Mouse (Mus musculus) forebrain, embryonic 12.5 days (tissue): Measurements from ENCODE around the gene Gpatch8. TPM values are rescaled to one million over a fixed set of nuclear protein-coding genes. Genes with fewer than 3 reads are reported as not detected.
A peak's percentile ranks its signal among the peaks of the same experiment; 100 is the strongest.
"Not testable (repeated sequence)": the region's sequence is repeated elsewhere in the genome, so short reads cannot be mapped to it uniquely, and the experiment has no call there.

ENCODE experiments used
- ATAC-seq: fragments of 200-750 bp; cut with Nextera tagmentation; 2 replicates; pipeline ENCODE4 v1.8.0; 2017; ENCODE audit warnings: moderate TSS enrichment; ENCODE audit not compliant: low FRiP score
- H3K27ac ChIP-seq: fragments of 300-500 bp; sonication (generic); 2 replicates; pipeline ENCODE4 v1.5.1; 2016; ENCODE audit warnings: mild to moderate bottlenecking
- H3K27me3 ChIP-seq: fragments of 300-500 bp; sonication (generic); 2 replicates; pipeline ENCODE4 v1.6.1; 2016; ENCODE audit warnings: mild to moderate bottlenecking
- H3K36me3 ChIP-seq: fragments of 300-500 bp; sonication (generic); replicated peaks from 2 replicates; pipeline ENCODE4 v1.6.1; 2016; ENCODE audit warnings: mild to moderate bottlenecking
- H3K4me1 ChIP-seq: fragments of 300-500 bp; sonication (generic); 2 replicates; pipeline ENCODE4 v1.6.1; 2016
- H3K4me2 ChIP-seq: fragments of 300-500 bp; sonication (generic); 2 replicates; pipeline ENCODE4 v1.6.1; 2016; ENCODE audit warnings: mild to moderate bottlenecking, moderate library complexity
- H3K4me3 ChIP-seq: fragments of 300-500 bp; sonication (generic); replicated peaks from 2 replicates; pipeline ENCODE4 v1.5.1; 2016; ENCODE audit warnings: mild to moderate bottlenecking
- H3K9ac ChIP-seq: fragments of 300-500 bp; sonication (generic); 2 replicates; pipeline ENCODE4 v1.6.1; 2016; ENCODE audit warnings: mild to moderate bottlenecking
- H3K9me3 ChIP-seq: fragments of 300-500 bp; sonication (generic); 2 replicates; pipeline ENCODE4 v1.6.1; 2016
- WGBS: fragments of 180-500 bp; shearing (Covaris S2); methylation state at CpG from one replicate; pipeline ENCODE4 v1.1.7; 2016; 5-methylcytosine and 5-hydroxymethylcytosine counted together
- polyA plus RNA-seq: library from polyadenylated mRNA; unstranded; fragments of >200 nt; fragmentation: Nextera tagmentation; extraction: Ambion mirVana; gene quantifications from 2 replicates; pipeline ENCODE4 v1.2.1, GENCODE M21; 2016

Gene Gpatch8
- polyA plus RNA-seq, 1 experiment from 2014 or later, result 67.9 TPM

- Histone ChIP-seq H3K4me1 (no peaks in the 10 kb centered on the region), H3K9me3 (no peaks in the 10 kb centered on the region), H3K9ac (no peak overlapping the region), H3K4me2 (no peak overlapping the region), H3K4me3 (no peak overlapping the region), H3K27me3 (no peaks in the 10 kb centered on the region), H3K36me3 (no peaks in the 10 kb centered on the region), H3K27ac (no peak overlapping the region)
- 89% methylated on average over 6 of the region's 6 CpGs for WGBS
- no peak for ATAC-seq
Observed at GRCm38 (mm10) chr11:102567157-102567556, 11.0 kb upstream of the Gpatch8 start.

DNA sequence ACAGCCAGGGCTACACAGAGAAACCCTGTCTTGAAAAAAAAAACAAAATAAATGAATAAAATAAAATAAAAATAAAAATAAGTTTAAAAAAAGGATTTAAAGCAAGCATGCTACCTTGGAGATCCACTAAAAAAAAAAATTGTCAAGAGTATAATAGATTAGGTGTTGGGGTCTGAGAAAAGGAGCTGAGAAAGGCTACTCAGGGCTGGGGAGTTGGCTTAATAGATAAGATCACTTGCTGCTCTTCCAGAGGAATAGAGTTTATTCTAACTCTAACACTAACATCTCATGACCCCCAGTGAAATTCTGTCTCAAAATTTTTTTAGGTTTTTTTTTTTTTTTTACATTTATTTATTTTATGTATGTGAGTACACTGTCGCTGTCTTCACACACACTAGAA lies 10.1 kb upstream of the Gpatch8 start:
- Histone ChIP-seq H3K4me2 (no peak overlapping the region), H3K4me1 (no peaks in the 10 kb centered on the region), H3K27ac (no peak overlapping the region), H3K9me3 (no peaks in the 10 kb centered on the region), H3K27me3 (no peaks in the 10 kb centered on the region), H3K9ac (no peak overlapping the region), H3K4me3 (no peak overlapping the region), H3K36me3 (no peaks in the 10 kb centered on the region)
- no peak for ATAC-seq
- 89% methylated on average over 1 of the region's 1 CpGs for WGBS

DNA sequence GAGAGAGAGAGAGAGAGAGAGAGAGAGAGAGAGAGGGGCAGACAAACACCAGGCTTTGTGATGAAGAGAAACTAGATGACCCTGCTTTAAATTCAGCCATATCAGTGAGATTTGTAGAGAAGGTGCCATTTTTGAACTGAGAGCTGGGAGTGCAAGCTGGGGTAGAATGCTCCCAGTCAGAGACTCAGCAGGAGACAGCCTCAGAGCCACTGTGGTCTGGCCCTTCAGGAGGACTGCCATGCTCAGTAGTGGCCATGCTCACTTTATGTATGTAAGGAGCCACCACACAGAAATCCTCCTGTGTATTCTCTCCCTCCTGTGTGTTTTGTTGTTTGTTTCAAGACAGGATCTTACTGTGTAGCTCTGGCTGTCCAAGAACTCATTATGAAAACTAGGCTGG lies 9.5 kb upstream of the Gpatch8 start:
- no peak overlapping the region for H3K4me3 ChIP-seq
- H3K9ac ChIP-seq, result no peak overlapping the region
- no peak for ATAC-seq
- H3K4me2 ChIP-seq, result no peak overlapping the region
- H3K9me3 ChIP-seq, result no peaks in the 10 kb centered on the region
- H3K27ac ChIP-seq, result no peak overlapping the region
- no peaks in the 10 kb centered on the region for H3K36me3 ChIP-seq
- H3K4me1 ChIP-seq, result no peaks in the 10 kb centered on the region
- H3K27me3 ChIP-seq, result no peaks in the 10 kb centered on the region

GRCm38 (mm10) chr11:102564952-102565671 lies 8.9 kb upstream of the Gpatch8 start:
- not testable (repeated sequence) for H3K4me1 ChIP-seq, ATAC-seq, H3K4me2 ChIP-seq, H3K9ac ChIP-seq, H3K4me3 ChIP-seq, H3K9me3 ChIP-seq, H3K27me3 ChIP-seq, H3K36me3 ChIP-seq, H3K27ac ChIP-seq
- WGBS, result 85% methylated on average over 14 of the region's 14 CpGs

DNA sequence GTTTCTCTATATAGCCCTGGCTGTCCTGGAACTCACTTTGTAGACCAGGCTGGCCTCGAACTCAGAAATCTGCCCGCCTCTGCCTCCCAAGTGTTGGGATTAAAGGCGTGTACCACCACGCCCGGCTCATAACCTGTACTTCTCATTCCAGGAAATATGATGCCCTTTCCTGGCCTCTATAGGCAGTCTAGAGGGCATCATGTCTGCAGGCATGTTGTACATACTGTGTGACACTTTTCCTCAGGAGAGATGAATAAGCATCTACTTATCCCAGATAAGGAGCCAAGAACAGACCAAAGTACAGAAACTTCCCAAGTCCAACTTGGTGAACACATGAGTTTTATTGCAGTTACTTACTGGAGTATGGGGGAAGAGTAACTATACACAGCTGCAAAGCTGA lies 2.5 kb upstream of the Gpatch8 start:
- H3K9me3 ChIP-seq, result no peaks in the 10 kb centered on the region
- no peak overlapping the region for H3K9ac ChIP-seq
- H3K27me3 ChIP-seq, result no peaks in the 10 kb centered on the region
- H3K4me1 ChIP-seq, result peaks cover 15% of the 10 kb centered on the region
- no peak overlapping the region for H3K4me3 ChIP-seq
- H3K27ac ChIP-seq, result no peak overlapping the region
- H3K36me3 ChIP-seq, result no peaks in the 10 kb centered on the region
- H3K4me2 ChIP-seq, result no peak overlapping the region
- ATAC-seq, result no peak
- 93% methylated on average over 5 of the region's 5 CpGs for WGBS

GRCm38 (mm10) chr11:102557386-102557785 lies 1.2 kb upstream of the Gpatch8 start:
- 95% methylated on average over 1 of the region's 1 CpGs for WGBS
- H3K27ac ChIP-seq, result no peak overlapping the region
- no peak overlapping the region for H3K4me2 ChIP-seq
- no peak overlapping the region for H3K4me3 ChIP-seq
- no peaks in the 10 kb centered on the region for H3K27me3 ChIP-seq
- H3K36me3 ChIP-seq, result no peaks in the 10 kb centered on the region
- ATAC-seq, result no peak
- H3K4me1 ChIP-seq, result peaks cover 18% of the 10 kb centered on the region
- no peak overlapping the region for H3K9ac ChIP-seq
- H3K9me3 ChIP-seq, result no peaks in the 10 kb centered on the region

- peak overlapping the region; percentile 97; the same call in 1 of the 2 replicates for H3K27ac ChIP-seq
- WGBS, result 23% methylated on average over 3 of the region's 3 CpGs
Observed at GRCm38 (mm10) chr11:102556716-102557074, 503 bp upstream of the Gpatch8 start.

GRCm38 (mm10) chr11:102555400-102556030 lies 677 bp downstream of the Gpatch8 start:
- Histone ChIP-seq H3K9me3 (no peaks in the 10 kb centered on the region), H3K4me3 (peak overlapping the region; percentile 99), H3K4me2 (peak overlapping the region; percentile 77), H3K27me3 (no peaks in the 10 kb centered on the region), H3K27ac (peak overlapping the region; percentile 97), H3K36me3 (no peaks in the 10 kb centered on the region), H3K9ac (peak overlapping the region; percentile 99), H3K4me1 (peaks cover 26% of the 10 kb centered on the region)
- ATAC-seq, result peak; percentile 45
- under 1% methylated on average over 38 of the region's 39 CpGs for WGBS

More at GRCm38 (mm10) chr11:102556716-102557074, 503 bp upstream of the Gpatch8 start:
- peak overlapping the region; percentile 77 for H3K4me2 ChIP-seq
- no peaks in the 10 kb centered on the region for H3K9me3 ChIP-seq
- H3K36me3 ChIP-seq, result no peaks in the 10 kb centered on the region
- peak overlapping the region; percentile 99 for H3K4me3 ChIP-seq
- no peak; the same call in 1 of the 2 replicates for ATAC-seq
- no peak overlapping the region for H3K9ac ChIP-seq
- H3K4me1 ChIP-seq, result peaks cover 24% of the 10 kb centered on the region
- no peaks in the 10 kb centered on the region for H3K27me3 ChIP-seq

- WGBS, result 96% methylated on average over 3 of the region's 3 CpGs
- H3K4me2 ChIP-seq, result no peak overlapping the region
- no peak overlapping the region for H3K4me3 ChIP-seq
- H3K9me3 ChIP-seq, result no peaks in the 10 kb centered on the region
- H3K4me1 ChIP-seq, result peaks cover 26% of the 10 kb centered on the region
- no peak overlapping the region for H3K9ac ChIP-seq
- no peaks in the 10 kb centered on the region for H3K27me3 ChIP-seq
- ATAC-seq, result no peak
- H3K36me3 ChIP-seq, result peaks cover 8% of the 10 kb centered on the region
- no peak overlapping the region for H3K27ac ChIP-seq
Observed at GRCm38 (mm10) chr11:102552051-102552450, 4.1 kb downstream of the Gpatch8 start.

DNA sequence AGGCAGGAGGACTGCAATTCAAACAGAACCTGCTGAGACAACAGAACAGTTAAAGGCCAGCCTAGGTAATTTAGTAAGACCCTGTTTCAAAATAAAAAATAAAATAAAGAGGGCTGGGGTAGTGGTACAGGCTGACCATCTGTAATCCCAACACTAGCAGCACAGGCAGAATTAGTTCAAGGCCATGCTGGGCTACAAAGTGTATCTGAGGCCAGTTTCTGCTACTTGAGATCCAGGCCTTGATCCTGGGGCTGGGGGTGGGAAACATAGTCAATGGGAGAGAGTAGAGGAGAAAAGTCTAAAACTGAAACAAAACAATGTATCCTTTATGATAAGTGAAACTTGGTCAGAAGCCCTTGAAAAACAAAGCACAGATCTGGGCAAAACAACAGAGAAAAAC lies 5.0 kb downstream of the Gpatch8 start:
- Histone ChIP-seq H3K4me1 (peaks cover 23% of the 10 kb centered on the region), H3K4me3 (no peak overlapping the region), H3K27ac (no peak overlapping the region), H3K9ac (no peak overlapping the region), H3K36me3 (peaks cover 8% of the 10 kb centered on the region), H3K9me3 (no peaks in the 10 kb centered on the region), H3K4me2 (no peak overlapping the region), H3K27me3 (no peaks in the 10 kb centered on the region)
- no peak for ATAC-seq

DNA sequence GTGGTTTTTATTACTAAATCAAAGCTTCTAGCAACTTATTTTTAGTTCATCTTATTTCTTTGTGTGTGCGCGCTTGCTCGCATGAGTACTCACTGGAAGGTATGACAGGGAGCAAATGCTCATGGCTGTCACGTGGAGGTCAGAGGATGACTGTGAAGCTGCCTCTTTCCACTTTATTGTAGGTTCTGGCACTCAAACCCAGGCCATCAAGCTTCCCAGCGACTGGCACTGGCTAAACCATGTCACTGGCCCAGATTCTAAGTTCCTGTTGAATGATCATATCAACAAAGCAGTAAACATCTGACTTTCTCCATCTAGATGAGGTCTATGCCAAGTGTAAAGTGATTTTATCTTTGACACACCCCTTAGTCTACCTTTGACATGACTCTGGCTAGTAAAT lies 14.7 kb downstream of the Gpatch8 start:
- H3K9ac ChIP-seq, result no peak overlapping the region
- H3K27ac ChIP-seq, result no peak overlapping the region

GRCm38 (mm10) chr11:102540286-102540685 lies 15.9 kb downstream of the Gpatch8 start:
- H3K4me1 ChIP-seq, ATAC-seq, H3K27ac ChIP-seq, H3K9ac ChIP-seq, H3K27me3 ChIP-seq, H3K36me3 ChIP-seq, H3K4me2 ChIP-seq, H3K9me3 ChIP-seq, H3K4me3 ChIP-seq: not testable (repeated sequence)

More for the DNA sequence above, 14.7 kb downstream of the Gpatch8 start:
- no peak for ATAC-seq
- H3K4me1 ChIP-seq, result peaks cover 6% of the 10 kb centered on the region; the same call in 1 of the 2 replicates
- no peak overlapping the region for H3K4me3 ChIP-seq
- no peaks in the 10 kb centered on the region for H3K9me3 ChIP-seq
- 93% methylated on average over 5 of the region's 5 CpGs for WGBS
- H3K27me3 ChIP-seq, result no peaks in the 10 kb centered on the region
- H3K36me3 ChIP-seq, result peaks cover 5% of the 10 kb centered on the region; the same call in 1 of the 2 replicates
- no peak overlapping the region for H3K4me2 ChIP-seq

DNA sequence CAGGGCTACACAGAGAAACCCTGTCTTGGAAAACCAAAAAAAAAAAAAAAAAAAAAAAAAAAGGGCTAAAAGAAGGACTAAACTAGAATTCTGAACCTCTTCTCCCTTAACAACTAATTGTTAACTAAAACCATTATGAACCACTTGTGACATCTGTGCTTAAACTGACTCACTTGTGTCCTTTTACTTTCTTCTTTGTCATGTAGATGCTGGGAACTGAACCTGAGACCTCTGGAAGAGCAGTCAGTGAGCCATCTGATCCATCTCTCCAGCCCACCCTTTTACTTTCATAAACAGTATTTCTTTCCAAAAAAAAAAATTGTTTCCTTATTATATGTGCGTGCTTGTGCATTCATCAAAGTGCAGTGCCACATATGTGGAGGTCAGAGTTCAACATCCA lies 16.5 kb downstream of the Gpatch8 start:
- WGBS, result 77% methylated on average over 1 of the region's 1 CpGs
- Histone ChIP-seq H3K36me3 (peaks cover 5% of the 10 kb centered on the region; the same call in 1 of the 2 replicates), H3K9ac (no peak overlapping the region), H3K9me3 (no peaks in the 10 kb centered on the region), H3K4me1 (peaks cover 3% of the 10 kb centered on the region; the same call in 1 of the 2 replicates), H3K4me3 (no peak overlapping the region), H3K27ac (no peak overlapping the region), H3K4me2 (no peak overlapping the region), H3K27me3 (no peaks in the 10 kb centered on the region)
- ATAC-seq, result no peak
